Mouse (Mus musculus) brain, embryonic 18.5 days (tissue): ENCODE measurements around the gene Ugt1a5.
A peak's percentile ranks its signal among the peaks of the same experiment; 100 is the strongest.
"Not testable (repeated sequence)": the region's sequence is repeated elsewhere in the genome, so short reads cannot be mapped to it uniquely, and the experiment has no call there.

Experiments used
- DNase-seq: peaks from one replicate; pipeline ENCODE4 v3.0.0-alpha.2; 2012; ENCODE audit warnings: low read depth, low spot score

The Ugt1a5 gene

GRCm38 (mm10) chr1:88165711-88166110 lies at the start of gene Ugt1a5:
TSS of gene Ugt1a5 (plus strand) at chr1:88166012.
- no peak for DNase-seq

GRCm38 (mm10) chr1:88120550-88120949 lies 45.3 kb upstream of the Ugt1a5 start:
- DNase-seq = not testable (repeated sequence)

DNA sequence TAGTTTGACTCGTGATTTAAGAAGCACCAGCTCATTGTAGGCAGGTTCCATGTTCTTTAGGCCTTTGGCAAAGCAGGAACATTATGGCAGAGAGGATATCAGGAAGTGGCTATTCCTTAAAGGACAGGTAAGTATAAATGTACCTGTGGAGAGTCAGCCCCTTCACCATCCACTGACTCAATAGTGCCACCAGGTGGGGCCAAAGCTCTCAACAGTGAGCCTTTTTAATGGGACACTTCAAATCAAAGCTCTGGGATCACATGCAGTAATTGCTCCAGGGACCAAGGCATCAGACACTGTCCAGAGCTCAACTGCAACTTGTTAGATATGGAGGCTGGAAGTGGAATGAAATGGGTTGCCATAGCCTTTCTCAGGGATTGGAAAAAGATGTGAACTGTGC lies 44.3 kb upstream of the Ugt1a5 start:
- not testable (repeated sequence) for DNase-seq

GRCm38 (mm10) chr1:88125827-88126360 lies 39.9 kb upstream of the Ugt1a5 start:
- DNase-seq = not testable (repeated sequence)

DNA sequence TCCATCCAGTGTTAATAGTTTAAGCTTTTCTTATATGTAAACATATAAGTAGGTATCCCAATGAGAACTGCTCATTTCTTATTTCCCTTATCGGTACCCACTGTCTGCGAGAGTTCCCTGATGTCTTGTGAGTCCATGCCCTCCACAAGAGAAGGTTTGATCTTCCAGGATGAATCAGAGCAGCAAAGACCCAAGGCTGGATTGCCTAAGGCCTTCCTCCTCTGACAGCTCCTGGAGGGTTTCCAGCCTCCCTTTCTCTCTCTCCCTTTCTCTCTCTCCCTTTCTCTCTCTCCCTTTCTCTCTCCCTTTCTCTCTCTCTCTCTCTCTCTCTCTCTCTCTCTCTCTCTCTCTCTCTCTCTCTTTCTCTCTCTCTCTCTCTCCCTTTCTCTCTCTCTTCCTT lies 36.7 kb upstream of the Ugt1a5 start:
- not testable (repeated sequence) for DNase-seq

DNA sequence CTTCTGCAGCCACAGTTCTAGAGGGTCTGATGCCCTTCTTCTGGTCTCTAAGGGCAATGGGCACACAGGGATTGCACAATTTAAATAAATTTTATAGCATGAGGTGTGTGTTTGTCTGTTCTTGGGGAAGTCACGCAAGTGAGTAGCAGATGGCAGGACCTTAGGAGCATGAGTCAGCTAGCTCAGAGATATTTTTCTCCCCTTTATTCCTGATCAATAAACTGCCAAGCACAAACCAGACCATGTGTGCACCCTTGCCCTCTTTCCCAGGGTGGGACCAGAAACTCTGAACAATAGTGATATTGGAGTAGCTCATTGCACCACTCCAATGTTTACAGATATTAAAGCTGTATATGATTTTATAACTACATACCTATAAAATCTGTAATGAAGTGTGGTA lies 35.6 kb upstream of the Ugt1a5 start:
- DNase-seq = not testable (repeated sequence)

- DNase-seq = no peak
Measured at GRCm38 (mm10) chr1:88133908-88134456, 31.8 kb upstream of the Ugt1a5 start.

DNA sequence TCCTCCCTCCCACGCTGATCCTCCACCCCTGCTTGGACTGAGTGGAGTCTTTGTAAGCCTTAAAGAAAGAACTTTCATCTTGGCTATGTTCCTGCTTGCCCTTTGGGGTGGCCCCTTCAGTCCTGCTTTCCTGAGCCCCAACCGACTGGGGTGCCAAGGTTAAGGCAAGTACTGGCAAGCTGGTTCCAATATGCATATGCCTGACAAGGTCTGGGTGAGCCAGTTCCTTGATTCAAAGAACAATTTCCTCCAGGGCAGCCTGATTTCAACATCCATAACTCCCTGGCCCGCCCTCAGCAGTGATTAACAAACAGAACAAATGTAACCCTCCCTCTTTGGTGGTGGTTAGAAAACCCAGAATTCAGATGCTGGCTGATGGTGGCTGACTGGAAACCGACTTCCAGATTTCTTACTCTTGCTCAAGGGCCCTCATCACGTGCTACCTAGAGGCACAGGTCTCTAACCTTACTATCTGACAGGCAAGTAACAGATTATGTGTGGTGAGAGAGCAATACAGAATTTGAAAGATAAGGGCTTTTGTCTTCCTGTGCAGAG lies 31.3 kb upstream of the Ugt1a5 start, which contains the start of gene Ugt1a6a:
Ugt1a6a (plus strand) TSS at position 353 of the 555 bp plus-strand sequence.
- peak; percentile 16 for DNase-seq

DNA sequence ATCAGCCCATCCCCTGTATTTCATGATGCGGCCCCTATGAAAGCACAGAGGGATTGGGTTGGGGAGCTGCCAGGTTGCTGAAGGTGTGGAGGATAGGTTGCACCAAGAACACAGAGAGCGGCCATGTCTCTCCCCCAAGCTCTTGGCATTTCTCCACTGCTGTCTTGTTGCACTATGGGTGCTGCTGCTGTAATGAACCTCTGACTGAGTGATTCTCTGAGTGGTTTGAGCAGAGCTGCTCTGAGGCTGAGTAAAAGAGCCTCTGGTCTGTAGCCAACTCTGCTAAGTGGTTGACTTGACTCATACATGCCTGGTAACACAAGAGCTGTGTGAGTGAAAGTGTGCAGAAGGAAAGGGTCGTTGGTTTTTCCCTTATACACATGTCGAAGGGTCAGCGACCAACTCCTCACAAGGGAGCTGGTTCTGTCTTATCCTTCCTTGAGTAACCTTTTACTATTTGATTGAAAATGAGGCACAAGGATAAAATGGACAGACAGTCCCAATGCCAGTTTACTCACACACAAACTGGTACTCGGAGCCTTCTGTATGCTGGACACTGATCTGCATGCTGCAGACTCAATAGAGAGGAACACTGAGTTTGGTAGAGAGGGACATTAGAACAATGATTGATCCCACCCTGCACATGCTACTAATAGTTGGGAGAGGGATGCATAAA lies 30.4 kb upstream of the Ugt1a5 start:
- not testable (repeated sequence) for DNase-seq

DNA sequence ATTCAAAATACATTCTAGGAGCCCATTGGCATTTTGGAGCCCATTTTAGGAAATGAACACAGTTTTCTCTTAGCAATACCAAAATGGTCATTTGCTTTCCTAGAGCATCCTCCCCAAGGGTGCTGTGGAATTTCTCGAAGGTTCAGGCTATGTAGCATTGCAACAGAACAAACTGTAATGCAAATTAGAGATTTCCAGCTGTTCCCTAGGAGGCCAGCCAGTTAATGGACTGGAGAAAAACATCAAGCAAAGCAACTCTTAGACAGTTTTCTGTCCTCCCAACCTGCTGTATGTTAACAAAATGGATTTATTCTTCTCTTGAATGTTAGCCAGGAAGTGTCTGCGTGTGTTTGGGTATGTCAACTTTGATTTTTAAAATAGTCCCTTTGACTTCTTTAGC lies 29.2 kb upstream of the Ugt1a5 start:
- DNase-seq = no peak

DNA sequence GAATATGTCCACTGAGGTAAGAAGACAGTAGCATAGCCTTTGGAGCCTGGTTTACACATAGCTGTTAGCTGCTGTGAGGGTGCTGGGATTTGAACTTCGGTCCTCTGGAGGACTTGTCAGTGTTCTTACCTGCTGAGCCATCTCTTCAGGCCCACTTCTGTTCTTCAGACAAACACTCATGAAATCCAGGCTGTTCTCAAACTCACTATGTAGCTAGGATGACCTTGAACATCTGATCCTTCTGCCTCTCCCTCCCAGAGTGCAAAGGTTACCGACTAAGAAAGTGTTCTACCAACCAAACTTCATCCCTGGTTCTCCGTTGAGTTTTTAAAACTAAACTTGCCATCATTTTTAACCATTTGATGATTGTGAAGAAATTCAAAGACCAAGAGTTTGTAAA lies 28.5 kb upstream of the Ugt1a5 start:
- no peak for DNase-seq

DNA sequence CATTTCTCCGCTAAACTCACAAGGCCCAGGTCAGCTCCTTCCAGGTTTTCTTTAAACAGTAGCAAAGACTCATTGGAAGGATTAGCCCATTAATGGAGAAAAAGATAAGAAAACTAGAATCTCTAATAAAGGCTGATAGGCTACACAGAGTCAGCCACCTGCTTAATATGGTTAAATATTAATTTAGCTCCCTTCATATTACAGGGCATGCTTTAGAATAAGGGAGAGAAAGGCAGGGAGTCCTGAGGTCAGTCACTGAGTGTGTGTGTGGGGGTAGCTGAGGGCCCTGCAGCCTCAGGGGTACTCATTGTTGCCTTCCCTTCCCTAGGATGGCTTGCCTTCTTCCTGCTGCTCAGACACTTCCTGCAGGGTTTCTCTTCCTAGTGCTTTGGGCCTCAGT lies 27.7 kb upstream of the Ugt1a5 start:
- no peak for DNase-seq

GRCm38 (mm10) chr1:88140492-88140891 lies 25.3 kb upstream of the Ugt1a5 start:
- not testable (repeated sequence) for DNase-seq

- DNase-seq = not testable (repeated sequence)
Measured at GRCm38 (mm10) chr1:88143966-88144675, 21.7 kb upstream of the Ugt1a5 start.

GRCm38 (mm10) chr1:88145278-88145677 lies 20.5 kb upstream of the Ugt1a5 start:
- not testable (repeated sequence) for DNase-seq

DNA sequence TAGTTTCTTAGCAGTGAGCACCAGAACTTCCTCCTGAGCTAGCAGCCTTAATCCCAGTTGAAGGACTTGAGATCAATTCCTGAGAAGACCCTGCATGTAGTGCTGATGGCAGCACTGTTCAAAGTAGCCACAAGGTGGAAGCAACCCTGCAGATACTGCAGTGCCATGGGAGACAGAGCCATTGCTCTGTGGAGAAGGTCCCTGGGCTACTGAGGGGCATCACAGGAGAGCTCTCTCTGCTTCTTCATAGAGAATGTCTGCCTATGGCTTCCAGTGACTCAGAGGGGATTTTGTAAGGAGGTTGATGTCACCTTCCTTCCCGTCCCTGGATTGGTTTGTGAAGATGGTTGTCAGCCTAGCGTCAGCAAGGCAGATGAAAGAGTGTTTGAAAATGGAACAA lies 15.7 kb upstream of the Ugt1a5 start:
- DNase-seq = not testable (repeated sequence)

DNA sequence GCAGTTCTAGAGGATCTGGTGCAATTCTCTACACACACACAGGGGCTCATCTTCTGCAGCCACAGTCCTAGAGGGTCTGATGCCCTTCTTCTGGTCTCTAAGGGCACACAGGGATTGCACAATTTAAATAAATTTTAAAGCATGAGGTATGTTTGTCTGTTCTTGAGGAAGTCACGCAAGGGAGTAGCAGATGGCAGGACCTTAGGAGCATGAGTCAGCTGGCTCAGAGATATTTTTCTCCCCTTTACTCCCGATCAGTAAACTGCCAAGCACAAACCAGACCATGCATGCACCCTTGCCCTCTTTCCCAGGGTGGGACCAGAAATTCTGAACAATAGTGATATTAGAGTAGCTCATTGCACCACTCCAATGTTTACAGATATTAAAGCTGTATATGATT lies 7.4 kb upstream of the Ugt1a5 start:
- no peak for DNase-seq

DNA sequence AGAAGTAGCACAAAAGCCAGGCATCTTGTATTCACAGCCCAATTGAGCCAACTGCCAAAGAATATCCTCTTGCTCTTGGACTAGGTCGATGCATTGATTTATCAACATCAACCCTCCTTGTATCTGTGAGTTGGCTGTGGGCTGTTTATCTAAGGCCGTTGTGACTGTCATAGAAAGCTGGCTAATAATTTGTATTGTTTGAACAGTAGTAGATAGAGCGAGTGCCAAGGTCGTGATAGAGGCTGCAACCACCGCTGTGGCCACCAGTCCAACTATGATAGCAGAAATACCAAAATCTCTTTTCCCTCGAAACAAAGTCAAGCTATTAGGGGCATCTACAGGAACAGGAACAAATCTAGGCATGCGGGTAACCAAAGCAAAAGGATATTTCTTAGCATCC lies 6.4 kb downstream of the Ugt1a5 start:
- not testable (repeated sequence) for DNase-seq

DNA sequence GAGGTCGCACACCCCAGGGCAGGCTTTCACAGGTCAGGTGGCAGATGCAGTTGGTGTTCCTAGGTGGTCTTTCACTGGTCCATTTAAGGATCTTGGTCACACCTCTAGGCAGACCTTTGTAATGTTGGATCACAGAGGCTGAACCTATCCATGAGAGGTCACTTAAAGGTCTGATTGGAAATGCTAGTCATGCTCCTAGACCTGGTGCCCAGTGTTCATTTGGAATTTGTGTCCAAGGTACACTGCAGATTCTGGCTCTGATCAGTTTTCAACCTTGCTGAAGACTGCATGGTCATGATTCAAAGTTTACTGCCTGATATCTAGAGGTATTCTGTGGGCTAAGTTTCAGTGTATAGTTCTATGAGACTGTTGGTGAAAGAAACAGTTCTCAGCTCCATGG lies 13.8 kb downstream of the Ugt1a5 start:
- DNase-seq = no peak

- DNase-seq = no peak
Measured at GRCm38 (mm10) chr1:88186325-88186935, 20.6 kb downstream of the Ugt1a5 start.

DNA sequence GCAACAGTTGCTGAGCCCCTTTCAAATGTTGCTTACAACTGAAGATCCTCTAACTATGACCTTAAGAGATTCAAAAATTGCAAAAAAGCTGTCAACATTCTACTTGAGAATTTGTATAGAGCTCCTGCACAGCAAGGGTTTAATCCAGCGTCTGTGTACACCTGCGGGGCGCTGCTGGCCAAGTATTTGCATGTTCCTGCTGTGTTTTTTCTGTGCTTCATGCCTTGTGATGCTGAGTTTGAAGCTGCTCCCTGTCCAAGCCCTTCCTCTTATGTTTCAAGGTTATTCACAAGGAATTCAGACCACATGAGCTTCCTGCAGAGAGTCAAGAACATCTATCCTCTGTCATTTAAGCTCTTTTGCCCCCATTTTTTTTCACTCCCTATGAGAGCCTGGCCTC lies 26.3 kb downstream of the Ugt1a5 start:
- no peak for DNase-seq

- no peak for DNase-seq
Measured at GRCm38 (mm10) chr1:88195687-88196086, 29.9 kb downstream of the Ugt1a5 start.
